Mouse (Mus musculus) liver, postnatal 0 days (tissue): ENCODE data around the gene Vps52. TPM values are rescaled to one million over a fixed set of nuclear protein-coding genes. Genes with fewer than 3 reads are reported as not detected.

Source experiments
- ATAC-seq: fragments of 200-750 bp; cut with Nextera tagmentation; 2 replicates; pipeline ENCODE4 v1.8.0; 2017; ENCODE audit warnings: mild to moderate bottlenecking, moderate library complexity
- DNase-seq: peaks from one replicate; pipeline ENCODE4 v3.0.0-alpha.2; 2016
- H3K27ac ChIP-seq: fragments of 300-500 bp; sonication (generic); 2 replicates; pipeline ENCODE4 v1.5.1; 2014; ENCODE audit warnings: antibody characterized with exemption, moderate library complexity, mild to moderate bottlenecking, low read depth
- H3K27me3 ChIP-seq: fragments of 300-500 bp; sonication (generic); 2 replicates; pipeline ENCODE4 v1.6.1; 2014; ENCODE audit warnings: low read length, control low read depth, mixed read lengths; ENCODE audit not compliant: insufficient read depth
- H3K36me3 ChIP-seq: fragments of 300-500 bp; sonication (generic); replicated peaks from 2 replicates; pipeline ENCODE4 v1.6.1; 2014; ENCODE audit warnings: mild to moderate bottlenecking, control low read depth, low read length, moderate library complexity, mixed read lengths; ENCODE audit not compliant: insufficient read depth
- H3K4me1 ChIP-seq: fragments of 300-500 bp; sonication (generic); 2 replicates; pipeline ENCODE4 v1.6.1; 2014; ENCODE audit warnings: antibody characterized with exemption, mild to moderate bottlenecking, control low read depth; ENCODE audit not compliant: insufficient read depth
- H3K4me2 ChIP-seq: fragments of 300-500 bp; sonication (generic); 2 replicates; pipeline ENCODE4 v1.6.1; 2014; ENCODE audit warnings: low read depth, mild to moderate bottlenecking, low read length, moderate library complexity, mixed read lengths
- H3K4me3 ChIP-seq: fragments of 300-500 bp; sonication (generic); 2 replicates; pipeline ENCODE4 v1.5.1; 2014; ENCODE audit warnings: low read depth, low read length
- H3K9ac ChIP-seq: fragments of 300-500 bp; sonication (generic); replicated peaks from 2 replicates; pipeline ENCODE4 v1.6.1; 2014; ENCODE audit warnings: mild to moderate bottlenecking, moderate library complexity
- H3K9me3 ChIP-seq: fragments of 300-500 bp; sonication (generic); 2 replicates; pipeline ENCODE4 v1.6.1; 2016; ENCODE audit warnings: mild to moderate bottlenecking, control low read depth, low read length, mixed read lengths
- CTCF ChIP-seq: sonication (generic); IDR thresholded peaks from 2 replicates; pipeline ENCODE4 v1.5.1; 2016; ENCODE audit warnings: antibody characterized with exemption, low read depth
- EP300 ChIP-seq: IDR thresholded peaks from 2 replicates; pipeline ENCODE4 v1.6.1; 2016; ENCODE audit warnings: antibody characterized with exemption, low read depth, mild to moderate bottlenecking
- WGBS: fragments of 180-500 bp; shearing (Covaris S2); extraction: QIAGEN DNeasy Blood & Tissue Kit; methylation state at CpG from one replicate; pipeline ENCODE4 v1.1.7; 2014; ENCODE audit not compliant: insufficient replicate concordance; 5-methylcytosine and 5-hydroxymethylcytosine counted together
- polyA plus RNA-seq: library from polyadenylated mRNA; unstranded; fragments of >200 nt; fragmentation: Nextera tagmentation; extraction: Ambion mirVana; gene quantifications from 2 replicates; pipeline ENCODE4 v1.2.1, GENCODE M21; 2015

The Vps52 gene
- polyA plus RNA-seq, 1 experiment from 2014 or later = 13.4 TPM

DNA sequence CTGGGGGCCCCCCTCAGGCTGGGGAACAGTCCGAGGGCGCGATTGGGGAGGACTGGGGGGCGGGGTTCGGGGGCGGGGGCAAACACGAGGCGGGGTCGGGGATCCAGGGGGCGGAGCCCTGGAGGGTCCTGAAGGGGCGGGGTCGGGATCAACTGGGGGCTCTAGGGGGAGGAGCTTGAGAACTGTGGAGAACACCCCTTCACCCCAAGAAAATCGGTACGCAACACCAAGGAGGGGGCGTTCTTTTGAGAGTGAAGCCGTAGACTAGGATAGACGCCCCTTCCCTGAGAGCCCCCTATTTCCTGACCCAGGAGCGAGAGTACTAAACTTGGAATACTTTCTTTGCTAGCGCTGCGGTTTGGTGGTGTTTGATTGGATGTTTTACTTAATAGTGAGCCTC is 39.3 kb upstream of the Vps52 start:
- H3K9me3 ChIP-seq = no peaks in the 10 kb centered on the region
- ATAC-seq (no peak), DNase-seq (no peak)
- no peaks in the 10 kb centered on the region for H3K27me3 ChIP-seq
- TF ChIP-seq CTCF (no peak), EP300 (no peak)
- peaks cover 29% of the 10 kb centered on the region for H3K4me1 ChIP-seq
- peak overlapping the region; percentile 73 for H3K4me3 ChIP-seq
- H3K4me2 ChIP-seq = peak overlapping the region; percentile 91
- peaks cover 50% of the 10 kb centered on the region for H3K36me3 ChIP-seq
- H3K27ac ChIP-seq = peak overlapping the region; percentile 79
- peak overlapping the region; percentile 59 for H3K9ac ChIP-seq
- WGBS = 0% methylated on average over 9 of the region's 20 CpGs

- WGBS = 84% methylated on average over 31 of the region's 31 CpGs
Observed at GRCm38 (mm10) chr17:33916847-33917655, 38.6 kb upstream of the Vps52 start.

GRCm38 (mm10) chr17:33917656-33918292 is 37.8 kb upstream of the Vps52 start:
- H3K4me1 ChIP-seq = peaks cover 27% of the 10 kb centered on the region
- DNase-seq (no peak), ATAC-seq (no peak)
- 84% methylated on average over 18 of the region's 18 CpGs for WGBS
- no peak overlapping the region for H3K4me2 ChIP-seq
- TF ChIP-seq CTCF = no peak
- no peak for TF ChIP-seq EP300
- H3K27me3 ChIP-seq = no peaks in the 10 kb centered on the region
- no peak overlapping the region for H3K27ac ChIP-seq
- H3K36me3 ChIP-seq = peaks cover 45% of the 10 kb centered on the region
- no peak overlapping the region for H3K9ac ChIP-seq
- no peaks in the 10 kb centered on the region for H3K9me3 ChIP-seq
- no peak overlapping the region for H3K4me3 ChIP-seq

More at GRCm38 (mm10) chr17:33916847-33917655, 38.6 kb upstream of the Vps52 start:
- no peak for ATAC-seq
- no peak for TF ChIP-seq EP300
- no peak for TF ChIP-seq CTCF
- DNase-seq = no peak
- Histone ChIP-seq H3K36me3 (peaks cover 47% of the 10 kb centered on the region), H3K4me2 (peak overlapping the region; percentile 91), H3K9me3 (no peaks in the 10 kb centered on the region), H3K27me3 (no peaks in the 10 kb centered on the region), H3K4me1 (peaks cover 27% of the 10 kb centered on the region), H3K9ac (peak overlapping the region; percentile 59), H3K4me3 (peak overlapping the region; percentile 73), H3K27ac (no peak overlapping the region)

GRCm38 (mm10) chr17:33918293-33919203 is 37.1 kb upstream of the Vps52 start:
- no peak for TF ChIP-seq EP300
- no peak for TF ChIP-seq CTCF
- peak overlapping the region; percentile 84 for H3K4me3 ChIP-seq
- peaks cover 27% of the 10 kb centered on the region for H3K4me1 ChIP-seq
- peaks cover 41% of the 10 kb centered on the region for H3K36me3 ChIP-seq
- no peaks in the 10 kb centered on the region for H3K27me3 ChIP-seq
- ATAC-seq = no peak
- no peaks in the 10 kb centered on the region for H3K9me3 ChIP-seq
- peak; percentile 63 for DNase-seq
- peak overlapping the region; percentile 80 for H3K9ac ChIP-seq
- WGBS = 59% methylated on average over 37 of the region's 37 CpGs
- H3K4me2 ChIP-seq = peak overlapping the region; percentile 83
- peak overlapping the region; percentile 94 for H3K27ac ChIP-seq

GRCm38 (mm10) chr17:33919351-33920281 is 36.0 kb upstream of the Vps52 start:
- TF ChIP-seq CTCF (peak; percentile 65), EP300 (0 out of 2 replicates have a peak, but pooled peaks have one; percentile 30)
- peak overlapping the region; percentile 94 for H3K27ac ChIP-seq
- H3K9ac ChIP-seq = peak overlapping the region; percentile 80
- peaks cover 32% of the 10 kb centered on the region for H3K36me3 ChIP-seq
- H3K4me3 ChIP-seq = peak overlapping the region; percentile 84
- peak overlapping the region; percentile 83 for H3K4me2 ChIP-seq
- no peaks in the 10 kb centered on the region for H3K27me3 ChIP-seq
- ATAC-seq (peak; percentile 49), DNase-seq (peak; percentile 90)
- peaks cover 27% of the 10 kb centered on the region for H3K4me1 ChIP-seq
- under 1% methylated on average over 51 of the region's 52 CpGs for WGBS
- no peaks in the 10 kb centered on the region for H3K9me3 ChIP-seq
